Comparison of ENCODE assay signal across 22 mouse cellular contexts in the genomic region with DNA sequence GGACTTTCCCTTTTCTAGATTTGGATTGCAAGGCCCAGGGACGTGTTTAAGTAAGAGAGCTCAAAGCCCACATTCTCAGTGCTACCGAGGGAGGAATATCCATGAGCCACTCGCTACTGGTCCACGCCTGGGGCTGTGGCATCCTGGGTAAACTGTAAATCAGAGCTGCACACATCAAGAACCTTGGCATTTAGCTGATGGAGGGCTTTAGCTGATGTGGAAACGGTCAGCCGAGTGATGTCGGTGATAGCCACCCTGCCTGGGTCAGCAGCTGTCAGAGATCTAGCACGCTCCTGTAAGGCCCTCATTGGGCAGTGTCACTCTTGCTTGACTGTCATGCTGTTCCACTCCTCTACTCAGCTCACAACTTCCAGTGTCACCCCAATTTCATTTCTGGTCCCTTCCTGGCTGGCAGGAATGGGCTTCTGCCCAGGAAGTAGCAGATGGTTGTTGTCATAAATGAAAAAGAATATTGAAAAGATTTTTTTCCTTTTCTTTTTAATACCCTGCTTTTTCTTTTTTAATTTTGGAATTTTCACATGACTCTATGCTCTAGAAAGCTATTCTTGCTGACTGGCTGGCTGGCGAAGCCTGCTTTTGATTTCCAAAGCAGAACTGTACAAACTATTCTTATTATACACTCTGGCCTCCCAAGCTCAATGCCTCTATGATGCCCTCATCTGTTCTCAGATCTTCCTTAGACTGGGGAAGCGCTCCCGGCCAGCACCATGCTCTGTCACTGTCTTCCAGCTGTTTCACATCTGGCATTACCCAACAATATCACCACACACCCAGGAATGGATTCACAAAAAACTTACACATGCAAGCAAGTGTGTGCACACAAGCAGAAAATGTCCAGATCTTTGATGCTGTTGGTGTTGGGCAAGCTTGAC. TPM values are rescaled to one million over a fixed set of nuclear protein-coding genes. Genes with fewer than 3 reads are reported as not detected.
DNase-seq lines count a peak whose midpoint lies in the region; ATAC-seq and TF ChIP-seq lines count a peak whose summit lies in the region.
"Had no signal": no experiment of that assay in that cellular context is flagged by ENCODE, and none has a peak within 500 bp of the region (broad histone marks: within the 10 kb centered on the region; RNA-seq: fewer than 3 reads in every experiment).

No protein-coding gene starts in this region.

- H3K36me3 ChIP-seq in lung, embryonic 14.5 days (ENCODE audit: insufficient read depth): no peaks in the 10 kb centered on the region
- H3K36me3 ChIP-seq: embryonic facial prominence, embryonic 15.5 days; forebrain, embryonic 15.5 days; heart, embryonic 12.5 days; hindbrain, embryonic 12.5 days; limb, embryonic 12.5 days; liver, embryonic 12.5 days; midbrain, embryonic 13.5 days had no signal

- no peak overlapping the region for H3K9ac ChIP-seq in lung, embryonic 14.5 days
- H3K9ac ChIP-seq: embryonic facial prominence, embryonic 15.5 days; forebrain, embryonic 15.5 days; heart, embryonic 12.5 days; hindbrain, embryonic 12.5 days; limb, embryonic 12.5 days; liver, embryonic 12.5 days; midbrain, embryonic 13.5 days had no signal

- peak; percentile 81 for ATAC-seq in frontal cortex, adult (ENCODE audit: low TSS enrichment)
- ATAC-seq in lung, embryonic 14.5 days (ENCODE audit: insufficient read depth): peak; percentile 88
- ATAC-seq: CD4-positive, CD25-positive, alpha-beta regulatory T cell, adult 4 months; forebrain, embryonic 15.5 days; liver, embryonic 12.5 days; midbrain, embryonic 13.5 days had no signal

- no peak overlapping the region for H3K4me3 ChIP-seq in lung, embryonic 14.5 days (ENCODE audit: low read depth, low read length)
- H3K4me3 ChIP-seq in lung, adult 2 months (replicated peaks; ENCODE audit: extremely low read depth, low read depth, low read length): no peak overlapping the region
- H3K4me3 ChIP-seq: embryonic facial prominence, embryonic 15.5 days; forebrain, embryonic 15.5 days; heart, embryonic 12.5 days; hindbrain, embryonic 12.5 days; limb, embryonic 12.5 days; liver, embryonic 12.5 days; megakaryocyte, embryonic 14.5 days; midbrain, embryonic 13.5 days had no signal

- no peak for DNase-seq in frontal cortex, postnatal 10 days (ENCODE audit: low spot score in 2 of 2)
- DNase-seq in lung, embryonic 14.5 days: peak; percentile 74
- DNase-seq in lung, adult 2 months: no peak
- DNase-seq in adrenal gland, adult 8-10 months: peak; percentile 42
- DNase-seq in lung, postnatal 10 days: peak; percentile 20
- DNase-seq in heart, postnatal 4 days: no peak
- DNase-seq: cerebellum, adult 8-10 months; gastrocnemius, postnatal 14 days; heart, adult 18-20 months; heart, postnatal 14 days; kidney, adult 18-20 months; kidney, postnatal 10 days had no signal

- H3K4me2 ChIP-seq in lung, embryonic 14.5 days: no peak overlapping the region
- H3K4me2 ChIP-seq: embryonic facial prominence, embryonic 15.5 days; forebrain, embryonic 15.5 days; heart, embryonic 12.5 days; hindbrain, embryonic 12.5 days; limb, embryonic 12.5 days; liver, embryonic 12.5 days; midbrain, embryonic 13.5 days had no signal

- 58% methylated on average over 11 of the region's 11 CpGs for WGBS in lung, embryonic 14.5 days
- WGBS in lung, adult 2 months: 75% methylated on average over 11 of the region's 11 CpGs

- TF ChIP-seq CTCF in lung, embryonic 14.5 days (IDR thresholded peaks at IDR 0.05; ENCODE audit: low read depth): no peak
- TF ChIP-seq CTCF in lung, adult 2 months (IDR thresholded peaks at IDR 0.05; ENCODE audit: insufficient read depth, low read length): no peak

- H3K27me3 ChIP-seq in lung, embryonic 14.5 days (ENCODE audit: insufficient read depth, low read length): no peaks in the 10 kb centered on the region
- H3K27me3 ChIP-seq: embryonic facial prominence, embryonic 15.5 days; forebrain, embryonic 15.5 days; hindbrain, embryonic 12.5 days; liver, embryonic 12.5 days; midbrain, embryonic 13.5 days had no signal

- no peaks in the 10 kb centered on the region; the same call in 1 of the 2 replicates for H3K4me1 ChIP-seq in lung, embryonic 14.5 days (ENCODE audit: insufficient read depth)
- no peaks in the 10 kb centered on the region for H3K4me1 ChIP-seq in lung, adult 2 months (ENCODE audit: control insufficient read depth, insufficient read depth, low read length)
- H3K4me1 ChIP-seq: embryonic facial prominence, embryonic 15.5 days; hindbrain, embryonic 12.5 days; liver, embryonic 12.5 days; megakaryocyte, embryonic 14.5 days; midbrain, embryonic 13.5 days had no signal

- no peak for TF ChIP-seq POLR2A in lung, adult 2 months (IDR thresholded peaks at IDR 0.05; ENCODE audit: borderline replicate concordance, extremely low read depth, low read depth, low read length)

- H3K27ac ChIP-seq in lung, embryonic 14.5 days (ENCODE audit: low read depth): no peak overlapping the region
- H3K27ac ChIP-seq: embryonic facial prominence, embryonic 15.5 days; forebrain, embryonic 15.5 days; hindbrain, embryonic 12.5 days; limb, embryonic 12.5 days; liver, embryonic 12.5 days; midbrain, embryonic 13.5 days had no signal

- H3K9me3 ChIP-seq in lung, embryonic 14.5 days (ENCODE audit: low read depth, low read length): no peaks in the 10 kb centered on the region
- H3K9me3 ChIP-seq: embryonic facial prominence, embryonic 15.5 days; forebrain, embryonic 15.5 days; heart, embryonic 12.5 days; hindbrain, embryonic 12.5 days; limb, embryonic 12.5 days; liver, embryonic 12.5 days; megakaryocyte, embryonic 14.5 days; midbrain, embryonic 13.5 days had no signal

RNA-seq across cellular contexts. Expression of a gene that starts 12.6 kb away (rescaled TPM):
- 21.8 and 22.5 TPM in 2 replicates for polyA plus RNA-seq in lung, embryonic 14.5 days (2014; fragmentation: Nextera tagmentation; extraction: Ambion mirVana)
- polyA plus RNA-seq in lung, adult 2 months (2012; rRNA removed): 5.5 and 8.8 TPM in 2 replicates
- total RNA-seq in adrenal gland, adult 8-10 months (2022): 10 to 100 TPM; 59.5 to 82.6 (median 67.7) TPM
- 10 to 100 TPM; 31.6 to 32.5 TPM for total RNA-seq in heart, postnatal 4 days (2021)

RNA-seq across cellular contexts. Expression of a gene that starts 42.0 kb away (rescaled TPM):
- polyA plus RNA-seq in lung, embryonic 14.5 days (2014; fragmentation: Nextera tagmentation; extraction: Ambion mirVana): 0.12 TPM in 1 of 2 replicates, not detected in the other
- not detected in 2 replicates for polyA plus RNA-seq in lung, adult 2 months (2012; rRNA removed)
- 1 to 10 TPM in 1 of 4 experiments, under 1 TPM in 3; 0.31 to 1.1 (median 0.94) TPM for total RNA-seq in adrenal gland, adult 8-10 months (2022)
- total RNA-seq in heart, postnatal 4 days (2021): not detected
- total RNA-seq: gastrocnemius, postnatal 14 days; heart, adult 18-20 months; heart, postnatal 14 days had no signal
- polyA plus RNA-seq: CD4-positive, CD25-positive, alpha-beta regulatory T cell, adult 4 months; heart, embryonic 12.5 days; limb, embryonic 12.5 days; liver, embryonic 12.5 days had no signal

Comparison
In these comparisons a context has a peak if more than half of its experiments do, and no peak if none do; other contexts are left out.
1. DNase-seq: peak in lung, embryonic 14.5 days (single experiment), adrenal gland, adult 8-10 months (single experiment) and lung, postnatal 10 days (single experiment); none in frontal cortex, postnatal 10 days (0 of 2), lung, adult 2 months (single experiment) and heart, postnatal 4 days (single experiment).